Mouse (Mus musculus) myocyte (in vitro differentiated cells): ENCODE results near the gene Myl10.

ENCODE experiments used
- CEBPB ChIP-seq: IDR thresholded peaks from 2 replicates; pipeline ENCODE4 v1.6.1; 2011; ENCODE audit warnings: mild to moderate bottlenecking, moderate library complexity; ENCODE audit not compliant: poor library complexity, insufficient read depth, severe bottlenecking
- E2F4 ChIP-seq: IDR thresholded peaks from one replicate; pipeline ENCODE4 v1.6.1; 2011; ENCODE audit warnings: mild to moderate bottlenecking, control low read depth, moderate library complexity; ENCODE audit not compliant: insufficient read depth
- MAX ChIP-seq: IDR thresholded peaks from one replicate; pipeline ENCODE4 v1.6.1; 2011; ENCODE audit warnings: low read depth, mild to moderate bottlenecking, control low read depth
- MYOD1 ChIP-seq, 3 experiments: IDR thresholded peaks; one replicate each; pipeline ENCODE4 v1.6.1; 2011; ENCODE audit warnings: control low read depth in 2 of 3, low read depth in 2 of 3, mild to moderate bottlenecking in 2 of 3, moderate library complexity in 1 of 3; ENCODE audit not compliant: insufficient read length in 2 of 3, control insufficient read depth in 1 of 3
- MYOG ChIP-seq, 3 experiments: IDR thresholded peaks; one replicate each; pipeline ENCODE4 v1.6.1; 2011; ENCODE audit warnings: control low read depth in 2 of 3, low read depth in 2 of 3, mild to moderate bottlenecking in 2 of 3; ENCODE audit not compliant: insufficient read length in 2 of 3, control insufficient read depth in 1 of 3, insufficient read depth in 1 of 3
- POLR2A ChIP-seq: IDR thresholded peaks from one replicate; pipeline ENCODE4 v1.6.1; 2011; ENCODE audit warnings: low read depth, mild to moderate bottlenecking, control low read depth, moderate library complexity; ENCODE audit not compliant: insufficient read length
- POLR2AphosphoS2 ChIP-seq: IDR thresholded peaks from one replicate; pipeline ENCODE4 v1.6.1; 2011; ENCODE audit warnings: low read depth, control low read depth; ENCODE audit not compliant: insufficient read length
- TCF12 ChIP-seq: IDR thresholded peaks from one replicate; pipeline ENCODE4 v1.6.1; 2011; ENCODE audit warnings: mild to moderate bottlenecking, control low read depth; ENCODE audit not compliant: poor library complexity, insufficient read depth, severe bottlenecking
- USF1 ChIP-seq: IDR thresholded peaks from one replicate; pipeline ENCODE4 v1.6.1; 2011; ENCODE audit warnings: low read depth, mild to moderate bottlenecking, control low read depth, moderate library complexity

- TF ChIP-seq POLR2A = no peak
- TF ChIP-seq TCF12 = no peak
- no peak for TF ChIP-seq E2F4
- no peak for TF ChIP-seq MAX
- no peak for TF ChIP-seq USF1
- no peak for TF ChIP-seq POLR2AphosphoS2
- no peak for TF ChIP-seq CEBPB
- TF ChIP-seq MYOD1 (IDR thresholded peaks at IDR 0.05; ENCODE audit: control insufficient read depth in 1 of 3, insufficient read length in 2 of 3, low read depth in 2 of 3) = no peak
- no peak for TF ChIP-seq MYOG (IDR thresholded peaks at IDR 0.05; ENCODE audit: control insufficient read depth in 1 of 3, insufficient read depth in 1 of 3, insufficient read length in 2 of 3, low read depth in 2 of 3)
Measured at GRCm38 (mm10) chr5:136714879-136715278, 21.9 kb downstream of the Myl10 start.
